Mouse (Mus musculus) embryonic facial prominence, embryonic 12.5 days (tissue): Measurements from ENCODE around the gene Rnf181. TPM values are rescaled to one million over a fixed set of nuclear protein-coding genes. Genes with fewer than 3 reads are reported as not detected.
A peak's percentile ranks its signal among the peaks of the same experiment; 100 is the strongest.

Experiments
- ATAC-seq: fragments of 200-750 bp; cut with Nextera tagmentation; 2 replicates; pipeline ENCODE4 v1.8.0; 2017; ENCODE audit not compliant: insufficient number of reproducible peaks, insufficient read depth, low FRiP score, low TSS enrichment
- H3K27ac ChIP-seq: fragments of 300-500 bp; sonication (generic); 2 replicates; pipeline ENCODE4 v1.5.1; 2016; ENCODE audit warnings: mild to moderate bottlenecking
- H3K27me3 ChIP-seq: fragments of 300-500 bp; sonication (generic); 2 replicates; pipeline ENCODE4 v1.6.1; 2016; ENCODE audit warnings: mild to moderate bottlenecking, moderate library complexity
- H3K36me3 ChIP-seq: fragments of 300-500 bp; sonication (generic); 2 replicates; pipeline ENCODE4 v1.6.1; 2016; ENCODE audit warnings: mild to moderate bottlenecking
- H3K4me1 ChIP-seq: fragments of 300-500 bp; sonication (generic); 2 replicates; pipeline ENCODE4 v1.6.1; 2016
- H3K4me2 ChIP-seq: fragments of 300-500 bp; sonication (generic); replicated peaks from 2 replicates; pipeline ENCODE4 v1.6.1; 2016; ENCODE audit warnings: mild to moderate bottlenecking, moderate library complexity
- H3K4me3 ChIP-seq: fragments of 300-500 bp; sonication (generic); 2 replicates; pipeline ENCODE4 v1.5.1; 2016; ENCODE audit warnings: mild to moderate bottlenecking
- H3K9ac ChIP-seq: fragments of 300-500 bp; sonication (generic); 2 replicates; pipeline ENCODE4 v1.6.1; 2016; ENCODE audit warnings: mild to moderate bottlenecking, moderate library complexity
- H3K9me3 ChIP-seq: fragments of 300-500 bp; sonication (generic); 2 replicates; pipeline ENCODE4 v1.6.1; 2016; ENCODE audit warnings: mild to moderate bottlenecking, moderate library complexity
- WGBS: fragments of 180-500 bp; shearing (Covaris S2); methylation state at CpG from one replicate; pipeline ENCODE4 v1.1.7; 2016; 5-methylcytosine and 5-hydroxymethylcytosine counted together
- polyA plus RNA-seq: library from polyadenylated mRNA; unstranded; fragments of >200 nt; fragmentation: Nextera tagmentation; extraction: Ambion mirVana; gene quantifications from 2 replicates; pipeline ENCODE4 v1.2.1, GENCODE M21; 2016

Rnf181 gene
- polyA plus RNA-seq, 1 experiment from 2014 or later, result 88.0 TPM

DNA sequence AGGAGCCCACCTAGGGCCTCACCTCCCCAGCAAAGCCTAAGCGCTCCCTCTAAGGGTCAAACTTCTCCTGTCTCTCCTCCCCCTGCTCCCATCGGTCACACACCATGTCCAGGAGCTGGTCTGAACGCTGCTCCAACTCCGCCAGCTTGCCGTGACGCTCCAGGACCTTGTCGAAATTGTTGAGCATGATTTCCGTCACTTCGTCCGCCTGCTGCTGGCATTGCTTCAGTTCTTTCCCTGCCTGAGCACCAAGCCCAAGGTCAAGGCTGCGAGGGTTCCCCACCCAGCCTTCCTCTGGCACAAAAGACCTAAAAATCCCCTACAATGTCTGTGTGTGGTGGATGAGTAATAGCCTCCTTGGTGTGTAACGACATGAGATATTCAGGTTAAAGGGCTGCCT lies 3.3 kb upstream of the Rnf181 start:
- Histone ChIP-seq H3K9me3 (no peaks in the 10 kb centered on the region), H3K9ac (no peak overlapping the region), H3K27me3 (no peaks in the 10 kb centered on the region), H3K27ac (no peak overlapping the region), H3K4me3 (no peak overlapping the region), H3K36me3 (no peaks in the 10 kb centered on the region), H3K4me1 (0 out of 2 replicates have a peak, but pooled peaks cover 7% of the 10 kb centered on the region), H3K4me2 (no peak overlapping the region)
- no peak for ATAC-seq
- WGBS, result 82% methylated on average over 12 of the region's 12 CpGs

DNA sequence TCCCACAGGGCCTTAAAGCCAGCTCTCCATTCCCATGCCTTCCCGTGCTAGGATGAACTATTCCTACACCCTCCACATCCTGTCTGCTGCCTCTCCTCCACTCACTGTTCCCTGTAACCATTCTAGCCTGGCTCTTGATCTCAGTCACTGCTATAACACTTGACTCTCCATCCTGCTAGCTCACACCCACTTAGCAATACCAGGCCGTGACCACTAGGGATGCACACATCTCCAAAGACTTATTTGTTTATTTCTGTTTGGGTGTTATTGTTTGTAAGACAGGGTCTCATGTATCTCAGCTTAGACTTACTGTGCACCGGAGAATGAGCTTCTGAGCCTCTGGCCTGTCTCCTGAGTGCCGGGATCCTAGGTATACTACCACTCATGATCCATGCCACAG lies 2.8 kb upstream of the Rnf181 start:
- Histone ChIP-seq H3K4me2 (no peak overlapping the region), H3K9me3 (no peaks in the 10 kb centered on the region), H3K27me3 (no peaks in the 10 kb centered on the region), H3K4me1 (0 out of 2 replicates have a peak, but pooled peaks cover 7% of the 10 kb centered on the region), H3K9ac (no peak overlapping the region), H3K4me3 (no peak overlapping the region), H3K27ac (no peak overlapping the region), H3K36me3 (no peaks in the 10 kb centered on the region)
- ATAC-seq, result no peak
- WGBS, result 83% methylated on average over 4 of the region's 4 CpGs

DNA sequence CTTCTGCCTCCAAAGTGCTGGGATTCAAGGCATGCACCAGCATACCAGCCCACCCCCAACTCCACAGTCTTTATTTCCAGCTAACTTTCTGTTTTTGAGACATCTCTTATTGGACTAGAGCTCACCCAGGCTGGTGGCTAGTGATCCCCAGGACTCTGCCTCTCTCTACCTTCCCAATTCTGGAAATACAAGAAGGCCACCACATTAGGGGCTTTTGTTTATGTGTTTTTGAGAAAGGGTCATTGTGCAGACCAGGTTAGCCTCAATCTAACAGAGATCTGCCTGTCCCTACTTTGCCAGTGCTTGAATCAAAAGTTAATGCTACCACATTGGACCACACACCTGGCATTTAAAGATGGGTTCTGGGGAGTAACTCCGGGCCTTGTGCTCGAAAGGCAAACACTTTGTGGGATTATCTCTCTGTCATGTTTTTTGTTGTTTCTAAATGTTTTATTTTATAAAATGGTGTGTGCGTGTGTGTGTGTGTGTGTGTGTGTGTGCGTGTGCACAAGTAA lies 761 bp upstream of the Rnf181 start:
- H3K27me3 ChIP-seq, result no peaks in the 10 kb centered on the region
- no peak overlapping the region for H3K4me3 ChIP-seq
- H3K4me2 ChIP-seq, result no peak overlapping the region
- H3K36me3 ChIP-seq, result no peaks in the 10 kb centered on the region
- H3K4me1 ChIP-seq, result 0 out of 2 replicates have a peak, but pooled peaks cover 7% of the 10 kb centered on the region
- 75% methylated on average over 4 of the region's 4 CpGs for WGBS
- H3K27ac ChIP-seq, result no peak overlapping the region
- ATAC-seq, result no peak
- H3K9ac ChIP-seq, result no peak overlapping the region
- no peaks in the 10 kb centered on the region for H3K9me3 ChIP-seq

DNA sequence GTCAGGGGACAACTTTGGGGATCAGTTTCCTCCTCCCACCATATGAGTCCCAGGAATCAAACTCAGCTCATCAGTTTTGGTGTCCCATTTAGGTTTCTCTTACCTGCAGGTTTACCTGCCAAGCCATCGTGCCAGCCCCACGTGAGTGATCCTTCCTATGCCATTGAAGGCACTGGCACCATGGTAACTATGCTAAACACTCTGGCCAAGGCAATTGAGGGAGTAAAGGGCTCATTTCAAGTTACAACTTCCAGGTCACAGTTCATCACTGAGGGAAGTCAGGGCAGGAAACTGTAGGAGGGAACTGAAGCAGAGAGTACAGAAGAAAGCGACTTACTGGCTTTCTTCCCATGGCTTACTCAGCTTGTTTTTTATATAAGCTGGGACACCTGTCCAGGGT lies 452 bp downstream of the Rnf181 start:
- Histone ChIP-seq H3K27ac (no peak overlapping the region), H3K27me3 (no peaks in the 10 kb centered on the region), H3K36me3 (no peaks in the 10 kb centered on the region), H3K9me3 (no peaks in the 10 kb centered on the region), H3K4me1 (peaks cover 11% of the 10 kb centered on the region), H3K4me2 (no peak overlapping the region), H3K9ac (no peak overlapping the region), H3K4me3 (no peak overlapping the region)
- WGBS, result 66% methylated on average over 3 of the region's 3 CpGs
- ATAC-seq, result no peak

DNA sequence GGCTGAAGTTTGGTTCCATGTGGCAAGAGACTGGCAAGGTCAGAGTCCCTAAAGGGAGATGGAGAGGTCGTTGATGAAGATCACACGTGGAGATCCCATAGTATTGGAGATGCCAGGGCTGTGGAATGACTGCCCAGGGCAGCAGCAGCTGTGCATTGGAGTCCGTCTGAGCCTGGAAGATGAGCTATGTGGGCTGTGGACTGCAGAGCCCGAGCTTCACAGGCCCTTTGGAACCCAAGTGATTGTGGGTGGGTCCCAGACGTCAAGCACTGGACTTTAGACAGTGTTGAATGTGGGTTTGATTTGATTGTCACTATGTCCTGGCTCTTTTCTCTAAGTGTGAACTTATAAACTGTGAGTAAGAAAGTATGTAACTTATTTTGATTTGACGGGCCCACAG lies 1.8 kb downstream of the Rnf181 start:
- Histone ChIP-seq H3K36me3 (peaks cover 6% of the 10 kb centered on the region; the same call in 1 of the 2 replicates), H3K4me3 (no peak overlapping the region), H3K27me3 (no peaks in the 10 kb centered on the region), H3K27ac (no peak overlapping the region), H3K4me2 (no peak overlapping the region), H3K9me3 (no peaks in the 10 kb centered on the region), H3K4me1 (peaks cover 9% of the 10 kb centered on the region), H3K9ac (no peak overlapping the region)
- WGBS, result 73% methylated on average over 6 of the region's 6 CpGs
- no peak for ATAC-seq

DNA sequence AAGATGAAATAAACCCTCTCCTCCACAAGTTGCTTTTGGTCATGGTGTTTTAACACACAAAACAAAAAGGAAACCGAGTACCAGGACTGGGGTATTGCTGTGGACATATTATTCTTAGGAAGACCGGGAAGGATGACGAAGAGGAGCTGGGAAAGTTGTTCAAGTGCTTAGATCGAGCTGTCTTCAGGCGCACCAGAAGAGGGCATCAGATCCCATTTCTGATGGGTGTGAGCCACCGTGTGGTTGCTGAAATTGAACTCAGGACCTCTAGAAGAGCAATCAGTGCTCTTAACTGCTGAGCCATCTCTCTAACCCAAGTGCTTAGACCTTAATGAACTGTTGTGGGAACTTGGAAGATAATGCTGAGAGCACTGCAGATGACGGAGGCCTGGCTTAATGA lies 2.7 kb downstream of the Rnf181 start:
- peaks cover 10% of the 10 kb centered on the region for H3K36me3 ChIP-seq

DNA sequence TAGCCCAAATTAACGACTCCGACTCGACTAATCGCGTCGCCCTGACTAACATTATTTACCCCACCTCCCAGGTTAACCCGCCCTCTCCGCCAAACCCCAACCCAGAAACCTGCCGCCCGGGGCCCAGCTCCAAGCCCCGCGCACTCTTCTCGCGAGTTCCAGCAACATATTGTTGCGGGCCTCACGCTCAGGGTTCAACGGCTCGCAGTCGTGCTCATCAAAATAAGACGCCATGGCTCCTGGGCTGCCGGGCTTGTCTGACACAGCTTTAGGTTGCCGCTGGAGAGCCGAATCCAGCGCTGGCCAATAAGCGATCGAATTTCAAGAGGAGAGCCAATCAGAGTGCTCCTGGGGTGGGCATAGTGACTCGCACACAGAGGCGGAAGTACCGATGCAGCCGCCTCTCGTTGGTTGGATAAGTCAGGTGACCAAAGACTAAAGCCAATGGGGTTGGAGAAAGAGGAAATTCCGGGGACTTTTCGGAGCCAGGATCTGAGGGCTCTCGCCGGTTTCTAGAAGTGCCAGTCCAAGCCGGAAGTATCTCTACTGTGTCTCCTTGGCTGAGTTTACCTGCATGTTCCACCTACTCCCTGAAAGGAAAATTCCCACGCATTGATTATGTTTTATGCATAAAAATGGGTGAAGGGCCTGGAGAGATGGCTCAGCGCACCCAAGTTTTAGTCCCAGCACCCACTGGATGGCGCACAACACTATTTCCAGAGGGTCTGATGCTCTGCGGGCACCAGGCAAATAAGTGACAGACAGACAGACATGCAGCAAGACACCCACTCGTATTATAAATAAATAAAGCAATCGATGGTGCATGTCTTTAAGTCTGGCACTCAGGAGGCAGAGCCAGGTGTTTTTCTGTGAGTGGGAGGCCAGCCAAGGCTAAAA lies 4.4 kb downstream of the Rnf181 start:
- 0 out of 2 replicates have a peak overlapping the region, but pooled peaks have one; percentile 47 for H3K27ac ChIP-seq
- under 1% methylated on average over 42 of the region's 42 CpGs for WGBS
- peaks cover 9% of the 10 kb centered on the region for H3K4me1 ChIP-seq
- no peaks in the 10 kb centered on the region for H3K9me3 ChIP-seq
- H3K4me3 ChIP-seq, result peak overlapping the region; percentile 58
- peak overlapping the region; percentile 55 for H3K9ac ChIP-seq
- ATAC-seq, result peak; percentile 98
- H3K27me3 ChIP-seq, result no peaks in the 10 kb centered on the region
- peaks cover 26% of the 10 kb centered on the region for H3K36me3 ChIP-seq
- H3K4me2 ChIP-seq, result peak overlapping the region; percentile 68

More for the DNA sequence above, 2.7 kb downstream of the Rnf181 start:
- peaks cover 9% of the 10 kb centered on the region for H3K4me1 ChIP-seq
- H3K27ac ChIP-seq, result no peak overlapping the region
- no peaks in the 10 kb centered on the region for H3K27me3 ChIP-seq
- H3K9me3 ChIP-seq, result no peaks in the 10 kb centered on the region
- no peak for ATAC-seq
- no peak overlapping the region for H3K9ac ChIP-seq
- 44% methylated on average over 7 of the region's 7 CpGs for WGBS
- H3K4me2 ChIP-seq, result no peak overlapping the region
- no peak overlapping the region for H3K4me3 ChIP-seq

DNA sequence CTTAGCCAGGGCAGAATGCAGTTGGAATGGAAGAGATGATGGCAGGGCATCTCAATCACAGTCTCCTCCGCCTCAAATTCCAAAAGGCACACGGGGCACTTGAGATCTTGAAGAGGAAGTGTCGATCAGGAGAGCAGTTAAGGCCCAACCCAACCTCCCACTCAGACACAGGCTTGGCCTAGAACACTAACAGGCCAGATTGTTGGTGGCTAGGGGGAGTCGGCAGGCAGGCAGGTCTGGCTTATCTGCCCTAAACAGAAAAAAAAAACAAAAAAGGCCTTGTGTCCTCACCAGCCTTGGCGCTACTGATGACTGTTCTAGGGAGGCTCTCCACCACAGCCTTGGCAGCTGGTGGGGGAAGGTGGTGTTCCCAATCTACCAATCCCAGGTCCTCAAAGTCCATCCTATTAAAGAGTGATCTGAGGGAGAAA lies 5.6 kb downstream of the Rnf181 start:
- peak overlapping the region; percentile 58 for H3K4me3 ChIP-seq
- H3K4me1 ChIP-seq, result peaks cover 12% of the 10 kb centered on the region
- no peaks in the 10 kb centered on the region for H3K9me3 ChIP-seq
- 61% methylated on average over 5 of the region's 5 CpGs for WGBS
- H3K27ac ChIP-seq, result no peak overlapping the region
- peaks cover 27% of the 10 kb centered on the region for H3K36me3 ChIP-seq
- no peaks in the 10 kb centered on the region for H3K27me3 ChIP-seq
- no peak for ATAC-seq
- 0 out of 2 replicates have a peak overlapping the region, but pooled peaks have one; percentile 55 for H3K9ac ChIP-seq
- H3K4me2 ChIP-seq, result peak overlapping the region; percentile 68

DNA sequence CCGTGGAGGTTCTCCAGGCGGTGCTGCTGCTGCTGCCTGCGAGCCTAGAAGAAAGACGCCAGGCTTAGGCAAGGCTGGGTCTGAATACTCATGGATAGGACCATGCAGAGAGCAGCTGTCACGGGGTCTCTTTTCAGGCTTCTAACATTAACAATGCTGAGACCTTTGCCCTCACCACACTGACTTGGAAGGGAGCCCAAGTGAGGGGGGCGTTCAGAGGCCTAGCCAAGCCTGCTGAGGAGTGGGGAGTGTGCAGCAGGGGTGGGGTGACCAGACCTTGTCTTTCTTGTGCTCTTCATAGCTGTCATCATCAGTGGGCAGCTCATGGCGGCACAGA lies 6.2 kb downstream of the Rnf181 start:
- Histone ChIP-seq H3K4me1 (peaks cover 18% of the 10 kb centered on the region), H3K27me3 (no peaks in the 10 kb centered on the region), H3K9ac (no peak overlapping the region), H3K9me3 (no peaks in the 10 kb centered on the region), H3K27ac (no peak overlapping the region), H3K36me3 (peaks cover 27% of the 10 kb centered on the region), H3K4me3 (no peak overlapping the region), H3K4me2 (no peak overlapping the region)
- ATAC-seq, result no peak
- WGBS, result 83% methylated on average over 7 of the region's 7 CpGs

DNA sequence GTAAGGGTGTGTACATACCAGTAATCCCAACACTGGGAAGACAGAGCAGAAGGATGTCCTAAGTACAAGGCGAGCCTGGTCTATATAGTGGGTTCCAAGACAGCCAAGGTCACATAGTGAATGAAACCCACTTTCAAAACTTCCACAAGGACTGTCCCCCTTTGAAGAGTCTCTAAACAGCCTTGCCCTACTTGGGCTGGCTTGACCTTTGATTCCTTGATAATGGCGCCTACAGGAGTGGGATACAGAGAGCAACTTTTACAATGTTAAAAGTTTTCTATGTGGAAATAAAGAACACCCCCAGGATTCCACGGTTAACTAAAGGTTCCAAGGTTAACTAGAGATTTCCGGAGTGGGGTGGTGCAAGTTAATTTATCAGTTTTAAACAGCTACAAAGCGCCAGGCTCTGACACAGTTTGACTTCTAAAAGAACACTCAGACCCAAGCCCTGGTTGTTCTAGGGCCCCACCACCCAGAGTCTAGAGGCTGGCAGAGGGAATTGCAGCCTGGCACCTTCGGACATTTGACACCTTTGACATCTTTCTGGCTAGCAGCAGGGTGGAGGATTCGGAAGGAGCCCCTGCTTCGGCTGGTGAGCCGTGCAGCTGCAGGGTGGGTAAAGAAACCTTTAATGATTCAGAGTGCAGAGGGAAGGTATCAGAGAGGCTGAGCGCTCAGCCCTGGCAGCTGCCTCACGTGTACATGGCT lies 6.7 kb downstream of the Rnf181 start:
- H3K9ac ChIP-seq, result no peak overlapping the region
- H3K27ac ChIP-seq, result no peak overlapping the region
- peaks cover 27% of the 10 kb centered on the region for H3K36me3 ChIP-seq
- no peak for ATAC-seq
- no peaks in the 10 kb centered on the region for H3K9me3 ChIP-seq
- peaks cover 19% of the 10 kb centered on the region for H3K4me1 ChIP-seq
- no peak overlapping the region for H3K4me2 ChIP-seq
- H3K27me3 ChIP-seq, result no peaks in the 10 kb centered on the region
- H3K4me3 ChIP-seq, result no peak overlapping the region
- 84% methylated on average over 11 of the region's 11 CpGs for WGBS

DNA sequence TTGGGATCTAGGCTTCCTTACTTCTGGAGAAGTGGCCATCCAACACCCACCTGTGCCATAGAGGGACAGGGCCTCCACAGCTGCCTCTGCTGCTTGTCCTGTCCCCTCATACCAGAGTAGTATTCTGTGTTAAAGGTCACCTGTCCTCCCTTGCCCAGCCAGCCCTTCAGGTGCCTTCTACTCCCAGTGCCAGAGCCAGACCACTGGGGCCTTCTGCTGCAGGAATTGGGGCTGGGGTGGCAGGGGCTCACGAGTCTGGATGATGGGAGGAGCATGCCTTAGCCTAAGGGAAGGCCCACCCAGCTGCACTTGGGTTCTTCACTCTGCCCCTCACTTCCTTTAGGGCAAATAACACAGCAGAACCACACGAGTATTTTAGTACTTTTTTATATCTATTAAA lies 7.4 kb downstream of the Rnf181 start:
- peaks cover 25% of the 10 kb centered on the region for H3K4me1 ChIP-seq
- no peak overlapping the region for H3K9ac ChIP-seq
- H3K27me3 ChIP-seq, result no peaks in the 10 kb centered on the region
- no peak for ATAC-seq
- peaks cover 27% of the 10 kb centered on the region for H3K36me3 ChIP-seq
- WGBS, result 69% methylated on average over 2 of the region's 2 CpGs
- no peak overlapping the region for H3K4me2 ChIP-seq
- H3K4me3 ChIP-seq, result no peak overlapping the region
- H3K9me3 ChIP-seq, result no peaks in the 10 kb centered on the region
- no peak overlapping the region for H3K27ac ChIP-seq
